Mouse (Mus musculus) CD4-positive helper T cell, adult 2 months (primary cell): ENCODE results near the gene Tmem206.
A peak's percentile ranks its signal among the peaks of the same experiment; 100 is the strongest.

ENCODE experiments used
- DNase-seq: peaks from one replicate; pipeline ENCODE4 v3.0.0-alpha.2; 2012; ENCODE audit warnings: low read depth, missing footprints, low spot score

The Tmem206 gene

GRCm38 (mm10) chr1:191350355-191350754 is 24.6 kb downstream of the Tmem206 start:
- DNase-seq: no peak

- peak; percentile 47 for DNase-seq
Measured at GRCm38 (mm10) chr1:191352786-191353488, 27.2 kb downstream of the Tmem206 start.

DNA sequence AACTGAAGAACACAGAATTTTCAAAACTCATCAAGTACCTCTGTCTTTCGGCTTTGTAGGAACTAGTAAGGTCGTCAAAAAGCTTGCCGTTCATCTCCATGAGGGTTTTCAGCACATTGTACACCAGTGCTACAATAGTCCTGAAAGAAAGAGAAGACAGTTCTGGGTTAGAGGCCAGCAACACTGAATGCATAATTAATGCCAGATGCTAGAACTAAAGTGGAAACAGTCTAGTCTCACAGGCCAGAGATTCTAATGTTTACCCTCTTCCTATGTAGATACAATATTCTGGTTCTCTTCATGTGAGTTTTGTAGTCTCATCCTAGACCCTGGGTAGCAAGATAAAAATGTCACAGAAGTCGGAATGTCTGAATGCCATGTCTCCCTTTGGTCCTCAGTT is 28.1 kb downstream of the Tmem206 start:
- no peak for DNase-seq

DNA sequence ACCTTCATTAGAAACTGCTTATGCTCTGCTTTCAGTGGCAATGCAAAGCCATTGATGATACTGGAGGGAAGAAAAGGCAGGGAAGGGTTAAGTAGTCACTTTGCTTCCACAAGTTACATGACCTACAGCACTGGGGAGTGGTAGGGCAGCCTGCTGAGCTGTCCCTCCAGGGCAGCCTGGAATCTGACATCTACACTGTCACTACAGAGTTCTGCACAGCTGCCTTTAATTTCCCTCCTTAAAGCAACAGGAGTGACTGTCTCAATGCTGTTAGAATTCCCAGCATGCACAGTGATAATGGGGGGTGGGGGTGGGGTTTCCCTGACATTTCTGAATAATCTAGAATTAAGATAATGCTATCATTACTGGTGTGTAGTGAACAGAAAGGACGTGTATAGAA is 31.2 kb downstream of the Tmem206 start:
- DNase-seq: no peak

DNA sequence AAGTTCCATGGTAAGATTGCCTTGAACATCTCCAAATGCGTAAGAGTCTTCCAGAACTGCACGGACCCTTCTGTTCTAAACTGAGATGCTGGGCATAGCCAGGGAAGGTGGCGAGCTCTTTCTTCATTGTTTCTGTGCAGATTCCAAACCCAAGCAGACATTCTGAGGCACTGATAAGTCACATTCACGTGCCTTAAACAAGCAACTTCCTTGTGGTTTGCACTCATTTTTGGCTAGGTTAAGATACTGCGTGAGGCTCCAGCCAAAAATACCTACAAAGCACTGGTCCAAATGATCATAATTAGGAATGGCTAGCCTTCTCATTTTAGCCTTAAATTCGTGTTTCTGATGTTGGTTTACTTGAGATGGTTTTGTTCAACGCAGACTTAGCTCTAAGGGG is 33.8 kb downstream of the Tmem206 start:
- DNase-seq: no peak

- DNase-seq: no peak
Measured at GRCm38 (mm10) chr1:191362412-191362811, 36.7 kb downstream of the Tmem206 start.

DNA sequence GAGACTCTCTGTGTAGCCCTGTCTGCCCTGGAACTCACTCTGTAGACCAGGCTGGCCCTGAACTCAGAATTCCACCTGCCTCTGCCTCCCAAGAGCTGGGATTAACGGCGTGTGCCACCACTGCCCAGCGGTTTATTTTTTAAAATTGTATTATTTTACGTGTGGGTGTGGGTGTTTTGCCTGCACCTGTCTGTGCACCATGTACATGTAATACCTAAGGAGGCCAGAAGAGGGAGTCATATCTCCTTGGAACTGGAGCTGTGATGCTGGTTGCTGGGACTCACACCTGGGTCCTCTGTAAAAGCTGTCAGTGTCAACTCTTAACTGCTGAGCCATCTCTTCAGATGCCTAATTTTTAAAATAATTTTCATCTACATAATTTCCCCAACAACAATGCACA is 38.8 kb downstream of the Tmem206 start:
- DNase-seq: peak; percentile 72

- no peak for DNase-seq
Measured at GRCm38 (mm10) chr1:191368193-191368592, 42.5 kb downstream of the Tmem206 start.

DNA sequence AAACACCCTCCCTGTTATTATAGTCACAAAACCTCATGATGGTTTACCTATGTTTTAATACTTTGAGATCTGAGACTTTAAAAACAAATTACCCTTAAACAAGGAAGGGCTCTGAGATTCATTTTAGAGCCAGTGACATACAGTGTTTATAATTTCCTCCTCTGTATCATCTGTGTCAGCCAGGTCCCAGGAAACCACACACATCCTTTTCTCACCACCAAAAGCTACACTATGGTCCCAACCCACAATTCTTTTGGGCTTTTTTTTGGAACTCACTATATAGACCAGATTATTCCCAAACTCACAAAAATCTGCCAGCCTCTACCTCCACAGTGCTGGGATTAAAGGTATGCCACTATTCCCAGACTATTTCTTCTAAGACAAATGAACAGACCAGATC is 43.4 kb downstream of the Tmem206 start:
- DNase-seq: peak; percentile 42

DNA sequence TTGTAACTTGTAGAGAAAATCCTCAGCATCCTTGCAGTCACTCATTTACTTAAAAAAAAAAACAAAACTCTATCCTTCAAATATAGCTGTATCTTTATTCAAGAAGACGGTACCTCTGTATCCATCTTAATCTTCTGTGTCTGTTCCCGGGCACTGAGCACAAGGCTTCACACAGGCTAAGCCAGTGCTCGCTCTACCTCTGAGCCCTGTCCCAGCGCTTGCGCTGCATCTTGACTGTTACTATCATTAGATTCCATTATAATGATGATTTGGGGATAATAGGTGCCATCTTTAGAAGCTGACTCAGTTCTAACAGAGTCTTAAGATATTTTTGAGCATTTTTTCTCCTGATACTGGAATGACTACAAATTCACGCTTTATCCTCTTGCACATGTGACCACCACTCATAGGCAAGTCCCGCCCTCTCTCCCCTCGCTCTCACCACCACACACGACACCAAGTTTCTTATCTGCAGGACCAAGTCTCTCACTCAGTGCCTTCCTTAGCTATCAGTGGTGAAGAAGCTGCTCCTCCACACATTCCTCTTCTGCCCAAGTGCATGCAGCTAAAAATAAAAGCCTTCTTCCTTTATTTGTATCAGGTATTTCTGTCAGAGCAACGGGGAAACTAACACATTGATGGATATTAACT is 49.4 kb downstream of the Tmem206 start:
- DNase-seq: no peak

GRCm38 (mm10) chr1:191375644-191375998 is 49.9 kb downstream of the Tmem206 start:
- DNase-seq: no peak

- no peak for DNase-seq
Measured at GRCm38 (mm10) chr1:191378080-191378479, 52.4 kb downstream of the Tmem206 start.

GRCm38 (mm10) chr1:191380843-191381242 is 55.1 kb downstream of the Tmem206 start:
- DNase-seq: no peak

DNA sequence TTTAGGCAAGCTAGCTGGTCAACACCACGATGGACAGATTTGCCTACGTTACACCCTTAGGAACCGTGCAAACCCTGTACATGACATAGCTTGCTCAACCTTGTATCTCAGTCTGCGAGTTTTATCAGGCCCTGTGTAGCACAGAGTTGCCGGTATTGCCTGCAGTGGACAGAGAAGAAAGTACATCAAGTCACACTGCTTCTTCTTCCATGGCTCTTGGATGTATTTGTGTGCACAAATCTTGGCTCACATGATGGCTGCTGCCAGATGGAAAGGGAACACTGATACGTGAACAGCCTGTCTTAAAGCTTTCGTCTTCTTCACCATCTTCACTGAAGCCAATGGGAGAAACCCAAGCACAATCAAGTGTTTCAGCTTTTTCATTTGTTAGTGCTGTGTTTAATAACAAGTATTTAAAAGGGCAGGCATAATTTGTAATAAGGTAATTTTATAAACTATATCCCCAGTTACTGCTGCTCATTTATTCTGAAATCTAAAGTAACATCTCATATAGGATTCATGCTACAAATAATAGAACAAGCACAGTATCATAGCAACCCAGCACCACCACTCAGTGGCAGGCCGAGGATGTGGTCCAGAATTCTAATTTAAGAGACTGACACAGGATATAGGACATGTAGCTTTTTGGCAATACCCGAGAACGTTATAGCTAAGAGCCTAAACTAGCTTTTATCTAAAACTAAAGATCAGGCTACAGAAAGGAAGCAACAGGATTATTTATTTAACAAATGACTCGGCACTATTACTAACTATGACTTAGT is 56.4 kb downstream of the Tmem206 start:
- no peak for DNase-seq

GRCm38 (mm10) chr1:191384786-191385430 is 59.2 kb downstream of the Tmem206 start:
- peak; percentile 30 for DNase-seq

- DNase-seq: peak; percentile 82
Measured at GRCm38 (mm10) chr1:191391311-191391710, 65.6 kb downstream of the Tmem206 start.

DNA sequence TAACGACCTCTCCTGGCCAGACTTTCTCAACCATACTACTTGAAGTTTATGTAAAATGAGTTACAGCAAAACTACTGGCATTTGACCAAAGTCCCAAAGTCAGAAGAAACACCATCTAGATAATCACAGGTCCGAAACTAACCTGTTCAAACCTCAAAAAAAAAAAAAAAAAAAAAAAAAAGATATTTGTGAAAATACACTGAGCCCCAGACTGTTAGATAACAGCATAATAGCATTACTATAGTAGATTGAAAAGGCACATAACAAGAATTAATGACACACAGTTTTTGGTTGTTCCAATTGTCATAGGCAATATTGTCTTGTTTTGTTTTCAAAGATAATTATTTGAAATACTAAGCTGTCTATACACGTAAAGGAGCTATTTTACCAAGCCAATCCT is 67.8 kb downstream of the Tmem206 start:
- DNase-seq: no peak

GRCm38 (mm10) chr1:191394126-191394525 is 68.4 kb downstream of the Tmem206 start:
- no peak for DNase-seq

DNA sequence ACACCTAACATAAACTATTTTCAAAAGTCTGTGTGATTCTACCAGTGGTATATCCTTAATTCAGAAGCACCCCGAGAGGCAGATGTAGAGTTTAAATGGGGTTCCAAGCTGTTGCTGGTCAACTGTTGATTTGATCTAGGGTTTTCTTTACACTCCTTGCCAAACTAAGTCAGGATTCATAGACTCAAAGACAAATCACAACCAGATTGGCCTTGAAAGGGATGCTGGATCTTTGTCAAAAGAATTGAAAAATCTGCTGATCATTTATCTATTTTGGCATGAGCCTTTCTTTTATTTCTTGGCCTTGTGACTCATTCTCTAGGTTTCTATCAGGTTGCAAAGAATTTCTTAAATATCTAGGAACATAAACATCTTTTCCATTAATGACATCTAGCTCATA is 69.5 kb downstream of the Tmem206 start:
- DNase-seq: no peak

- peak; percentile 82 for DNase-seq
Measured at GRCm38 (mm10) chr1:191395871-191396433, 70.2 kb downstream of the Tmem206 start.

- DNase-seq: no peak
Measured at GRCm38 (mm10) chr1:191396446-191396845, 70.7 kb downstream of the Tmem206 start.
